Mouse (Mus musculus) gastrocnemius, postnatal 25 days (tissue): ENCODE measurements around the gene Slc19a2. TPM values are rescaled to one million over a fixed set of nuclear protein-coding genes. Genes with fewer than 3 reads are reported as not detected.

ENCODE experiments used
- total RNA-seq, 2 experiments: library from RNA; stranded (reverse); gene quantifications; 1 replicate in 1 of 2; 2 replicates in 1 of 2; pipeline ENCODE4 v1.2.3; 2021

The Slc19a2 gene
- total RNA-seq, 2 experiments from 2014 or later, result 3.3 to 4.0 TPM

Other genes starting within 250 kb of the Slc19a2 start
- gene Sele, start 200.8 kb upstream of the Slc19a2 start, total RNA-seq, result under 1 TPM in 1 of 2 experiments, not detected in 1; 0.08 TPM
- under 1 TPM; 0.08 to 0.15 TPM for gene Sell, start 187.1 kb upstream of the Slc19a2 start, total RNA-seq
- 1 to 10 TPM in 1 of 2 experiments, under 1 TPM in 1; 0.36 to 1.8 TPM for gene Selp, start 133.8 kb upstream of the Slc19a2 start, total RNA-seq
- under 1 TPM; 0.05 to 0.19 TPM for gene F5, start 97.2 kb upstream of the Slc19a2 start, total RNA-seq
- 1 to 10 TPM; 6.3 to 8.2 TPM for gene Ccdc181, start 26.5 kb downstream of the Slc19a2 start, total RNA-seq
- 1 to 10 TPM; 1.6 to 1.8 TPM for gene Nme7, start 55.1 kb downstream of the Slc19a2 start, total RNA-seq
- 10 to 100 TPM; 22.7 to 23.6 TPM for gene Blzf1, start 58.4 kb downstream of the Slc19a2 start, total RNA-seq
- gene Atp1b1, start 209.3 kb downstream of the Slc19a2 start, total RNA-seq, result 100 to 1,000 TPM; 178 to 308 TPM